ENCODE assay signal across 19 mouse cellular contexts in the genomic region with DNA sequence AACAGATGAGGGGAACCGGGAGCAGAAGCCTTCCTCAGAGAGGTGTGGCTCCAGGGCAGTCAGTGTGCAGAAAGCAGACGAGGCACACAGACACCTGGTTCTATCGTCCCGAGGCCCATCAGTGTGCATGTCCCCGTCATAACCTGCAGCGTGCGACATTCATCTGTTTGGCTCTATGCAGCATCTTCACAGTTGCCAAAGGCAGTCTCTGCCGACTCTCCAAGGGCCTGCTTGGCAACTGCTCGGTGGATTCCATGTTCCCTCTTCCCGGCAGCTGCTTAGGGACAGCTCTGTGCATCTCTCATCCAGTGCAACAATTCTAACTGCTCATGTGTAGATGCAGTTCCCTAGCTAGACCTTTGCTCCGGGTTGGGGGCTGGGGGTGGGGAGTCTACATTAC.
DNase-seq lines count a peak whose midpoint lies in the region; ATAC-seq and TF ChIP-seq lines count a peak whose summit lies in the region.
"Had no signal": no experiment of that assay in that cellular context is flagged by ENCODE, and none has a peak within 500 bp of the region (broad histone marks: within the 10 kb centered on the region; RNA-seq: fewer than 3 reads in every experiment).

No protein-coding gene starts in this region.

- 0 out of 2 replicates have a peak, but pooled peaks have one; percentile 41 for ATAC-seq in neural tube, embryonic 14.5 days (ENCODE audit: low read depth)
- no peak for ATAC-seq in neural tube, embryonic 15.5 days (ENCODE audit: low FRiP score)
- ATAC-seq: activated CD4-positive, CD25-positive, alpha-beta regulatory T cell, adult 4 months; forebrain, embryonic 16.5 days; Patski had no signal

- H3K27ac ChIP-seq in gastrocnemius, adult 2 months = no peak overlapping the region
- no peak overlapping the region for H3K27ac ChIP-seq in neural tube, embryonic 14.5 days (ENCODE audit: low read depth, low read length)
- no peak overlapping the region for H3K27ac ChIP-seq in neural tube, embryonic 15.5 days (replicated peaks)
- H3K27ac ChIP-seq: embryonic facial prominence, embryonic 13.5 days; forebrain, embryonic 12.5 days; heart, adult 2 months; heart, embryonic 15.5 days; hindbrain, embryonic 13.5 days had no signal

- no peak overlapping the region for H3K4me3 ChIP-seq in gastrocnemius, adult 2 months
- no peak overlapping the region for H3K4me3 ChIP-seq in neural tube, embryonic 14.5 days (ENCODE audit: low read depth, low read length)
- H3K4me3 ChIP-seq in neural tube, embryonic 15.5 days (replicated peaks) = no peak overlapping the region
- H3K4me3 ChIP-seq: embryonic facial prominence, embryonic 13.5 days; forebrain, embryonic 12.5 days; heart, adult 2 months; heart, embryonic 15.5 days; hindbrain, embryonic 13.5 days had no signal

- H3K9ac ChIP-seq in neural tube, embryonic 14.5 days (replicated peaks; ENCODE audit: low read depth, low read length) = no peak overlapping the region
- no peak overlapping the region for H3K9ac ChIP-seq in neural tube, embryonic 15.5 days (replicated peaks)
- H3K9ac ChIP-seq: embryonic facial prominence, embryonic 13.5 days; forebrain, embryonic 12.5 days; heart, embryonic 15.5 days; hindbrain, embryonic 13.5 days had no signal

- H3K36me3 ChIP-seq in neural tube, embryonic 14.5 days (ENCODE audit: control insufficient read depth, insufficient read depth, low read length) = no peaks in the 10 kb centered on the region
- H3K36me3 ChIP-seq in neural tube, embryonic 15.5 days = no peaks in the 10 kb centered on the region
- H3K36me3 ChIP-seq: embryonic facial prominence, embryonic 13.5 days; forebrain, embryonic 12.5 days; heart, embryonic 15.5 days; hindbrain, embryonic 13.5 days had no signal

- peaks cover 3% of the 10 kb centered on the region; the same call in 1 of the 2 replicates for H3K4me1 ChIP-seq in neural tube, embryonic 14.5 days (ENCODE audit: control insufficient read depth, insufficient read depth, low read length)
- H3K4me1 ChIP-seq in neural tube, embryonic 15.5 days = peaks cover 12% of the 10 kb centered on the region; the same call in 1 of the 2 replicates
- H3K4me1 ChIP-seq: embryonic facial prominence, embryonic 13.5 days; heart, embryonic 15.5 days had no signal

- H3K9me3 ChIP-seq in neural tube, embryonic 14.5 days (ENCODE audit: control insufficient read depth, low read length) = no peaks in the 10 kb centered on the region
- no peaks in the 10 kb centered on the region for H3K9me3 ChIP-seq in neural tube, embryonic 15.5 days (replicated peaks)
- H3K9me3 ChIP-seq: embryonic facial prominence, embryonic 13.5 days; forebrain, embryonic 12.5 days; heart, embryonic 15.5 days; hindbrain, embryonic 13.5 days had no signal

- intact Hi-C loops in gastrocnemius, adult 2 months (cut with DNase I) = no loop called here
- intact Hi-C loops in left cerebral cortex, postnatal 4 days (cut with DNase I) = no loop called here
- intact Hi-C loops in left cerebral cortex, postnatal 10 days (cut with DNase I) = no loop called here

- no peak overlapping the region for H3K4me2 ChIP-seq in neural tube, embryonic 14.5 days (ENCODE audit: low read depth, low read length)
- no peak overlapping the region for H3K4me2 ChIP-seq in neural tube, embryonic 15.5 days
- H3K4me2 ChIP-seq: embryonic facial prominence, embryonic 13.5 days; forebrain, embryonic 12.5 days; heart, embryonic 11.5 days; heart, embryonic 15.5 days; hindbrain, embryonic 13.5 days had no signal

- DNase-seq in gastrocnemius, adult 2 months = peak; percentile 29
- no peak for DNase-seq in gastrocnemius, adult 18-20 months (ENCODE audit: low spot score)
- peak; percentile 67 for DNase-seq in left cerebral cortex, postnatal 4 days
- no peak for DNase-seq in left cerebral cortex, postnatal 10 days (ENCODE audit: extremely low spot score in 1 of 2, low spot score in 2 of 2)
- no peak for DNase-seq in right cerebral cortex, adult 2 months (ENCODE audit: low spot score in 2 of 2)
- DNase-seq: adrenal gland, postnatal 14 days; cerebellum, adult 2 months; cerebellum, postnatal 36 days; heart, adult 2 months had no signal

- no peaks in the 10 kb centered on the region for H3K27me3 ChIP-seq in neural tube, embryonic 14.5 days (ENCODE audit: control insufficient read depth, insufficient read depth, low read length)
- H3K27me3 ChIP-seq in neural tube, embryonic 15.5 days (replicated peaks) = no peaks in the 10 kb centered on the region
- H3K27me3 ChIP-seq: embryonic facial prominence, embryonic 13.5 days; forebrain, embryonic 12.5 days had no signal

- WGBS in neural tube, embryonic 14.5 days = 66% methylated on average over 11 of the region's 11 CpGs
- 43% methylated on average over 11 of the region's 11 CpGs for WGBS in neural tube, embryonic 15.5 days

- TF ChIP-seq CTCF in gastrocnemius, adult 2 months (IDR thresholded peaks at IDR 0.05) = no peak

Comparison
In these comparisons a context has a peak if more than half of its experiments do, and no peak if none do; other contexts are left out.
1. DNase-seq: peak in gastrocnemius, adult 2 months (single experiment) and left cerebral cortex, postnatal 4 days (single experiment); none in gastrocnemius, adult 18-20 months (single experiment), left cerebral cortex, postnatal 10 days (0 of 2) and right cerebral cortex, adult 2 months (0 of 2).